Mouse (Mus musculus) heart, postnatal 0 days (tissue): Measurements from ENCODE around the gene Vmn1r91. TPM values are rescaled to one million over a fixed set of nuclear protein-coding genes. Genes with fewer than 3 reads are reported as not detected.
"Not testable (repeated sequence)": the region's sequence is repeated elsewhere in the genome, so short reads cannot be mapped to it uniquely, and the experiment has no call there.

Experiments used
- ATAC-seq: fragments of 200-750 bp; cut with Nextera tagmentation; 2 replicates; pipeline ENCODE4 v1.8.0; 2017; ENCODE audit warnings: low read depth, moderate number of reproducible peaks, moderate library complexity; ENCODE audit not compliant: insufficient read depth
- DNase-seq: peaks from one replicate; pipeline ENCODE4 v3.0.0-alpha.2; 2016; ENCODE audit warnings: low spot score
- H3K27ac ChIP-seq: fragments of 300-500 bp; sonication (generic); 2 replicates; pipeline ENCODE4 v1.5.1; 2014; ENCODE audit warnings: low read depth, mild to moderate bottlenecking
- H3K27me3 ChIP-seq: fragments of 300-500 bp; sonication (generic); 2 replicates; pipeline ENCODE4 v1.6.1; 2014; ENCODE audit warnings: low read length, mixed read lengths; ENCODE audit not compliant: control insufficient read depth, insufficient read depth
- H3K36me3 ChIP-seq: fragments of 300-500 bp; sonication (generic); replicated peaks from 2 replicates; pipeline ENCODE4 v1.6.1; 2014; ENCODE audit warnings: low read length, mixed read lengths; ENCODE audit not compliant: control insufficient read depth, insufficient read depth
- H3K4me1 ChIP-seq: fragments of 300-500 bp; sonication (generic); 2 replicates; pipeline ENCODE4 v1.6.1; 2014; ENCODE audit warnings: antibody characterized with exemption; ENCODE audit not compliant: control insufficient read depth, insufficient read depth
- H3K4me2 ChIP-seq: fragments of 300-500 bp; sonication (generic); 2 replicates; pipeline ENCODE4 v1.6.1; 2014; ENCODE audit warnings: low read depth, mild to moderate bottlenecking, low read length, moderate library complexity
- H3K4me3 ChIP-seq: fragments of 300-500 bp; sonication (generic); 2 replicates; pipeline ENCODE4 v1.5.1; 2014; ENCODE audit warnings: low read depth, low read length
- H3K9ac ChIP-seq: fragments of 300-500 bp; sonication (generic); replicated peaks from 2 replicates; pipeline ENCODE4 v1.6.1; 2014; ENCODE audit warnings: low read depth, low read length, mixed read lengths
- H3K9me3 ChIP-seq: fragments of 300-500 bp; sonication (generic); replicated peaks from 2 replicates; pipeline ENCODE4 v1.6.1; 2016; ENCODE audit warnings: low read length; ENCODE audit not compliant: control insufficient read depth
- WGBS: fragments of 180-500 bp; shearing (Covaris S2); extraction: QIAGEN DNeasy Blood & Tissue Kit; methylation state at CpG from one replicate; pipeline ENCODE4 v1.1.7; 2014; 5-methylcytosine and 5-hydroxymethylcytosine counted together
- polyA plus RNA-seq: library from polyadenylated mRNA; unstranded; fragments of >200 nt; fragmentation: Nextera tagmentation; extraction: Ambion mirVana; gene quantifications from 2 replicates; pipeline ENCODE4 v1.2.1, GENCODE M21; 2015
- total RNA-seq: library from RNA; depleted of rRNA; stranded (reverse); fragments of >200 nt; gene quantifications from 2 replicates; pipeline ENCODE4 v1.2.3, GENCODE M21; 2014; ENCODE audit warnings: low replicate concordance; rRNA removed

The Vmn1r91 gene
- total RNA-seq (not detected in 2 replicates), polyA plus RNA-seq (not detected in 2 replicates)

DNA sequence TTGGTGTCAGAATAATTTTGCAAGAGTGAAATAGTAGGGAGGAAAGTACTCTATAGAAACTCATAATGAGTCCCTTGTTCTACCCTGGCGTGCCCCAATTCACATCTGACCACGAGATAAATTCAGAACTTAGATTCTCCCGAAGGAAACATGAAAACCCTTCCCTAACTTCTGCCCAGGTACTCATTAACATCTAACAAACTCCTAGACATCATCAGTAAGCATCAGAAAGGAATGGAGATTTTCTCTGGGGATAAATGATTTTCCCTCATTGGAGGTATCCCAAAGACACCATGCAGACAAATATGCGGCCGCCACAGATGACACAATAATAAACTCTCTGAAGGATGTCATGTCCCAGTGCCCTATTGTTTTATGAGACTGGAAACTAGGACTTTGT lies at the start of gene Vmn1r91:
Vmn1r91 (plus strand) TSS at position 301 of the 400 bp plus-strand sequence.
- DNase-seq, ATAC-seq, H3K4me1 ChIP-seq, H3K27me3 ChIP-seq, H3K4me2 ChIP-seq, H3K9me3 ChIP-seq, H3K4me3 ChIP-seq, H3K9ac ChIP-seq, H3K27ac ChIP-seq, H3K36me3 ChIP-seq: not testable (repeated sequence)
- WGBS = 73% methylated on average over 5 of the region's 5 CpGs

DNA sequence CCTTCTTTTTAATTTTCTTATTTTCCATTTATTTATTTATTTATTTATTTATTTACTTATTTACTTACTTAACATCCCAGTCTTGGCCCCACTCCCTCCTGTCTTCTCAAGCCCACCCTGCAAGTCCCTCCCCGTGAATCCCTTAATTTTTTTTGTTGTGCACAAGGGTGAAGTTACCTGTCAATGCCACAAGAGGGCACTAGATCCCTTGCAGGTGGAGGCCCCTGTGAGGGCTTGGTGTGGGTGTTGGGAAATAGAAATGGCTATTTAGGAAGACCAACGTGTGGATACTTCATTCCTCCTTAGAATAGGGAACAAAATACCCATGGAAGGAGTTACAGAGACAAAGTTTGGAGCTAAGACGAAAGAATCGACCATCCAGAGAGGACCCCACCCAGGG lies 35.4 kb upstream of the Vmn1r91 start:
- not testable (repeated sequence) for H3K36me3 ChIP-seq, H3K9ac ChIP-seq, H3K4me2 ChIP-seq, H3K27ac ChIP-seq, DNase-seq, H3K4me3 ChIP-seq, ATAC-seq, H3K27me3 ChIP-seq, H3K9me3 ChIP-seq, H3K4me1 ChIP-seq
- 68% methylated on average over 4 of the region's 4 CpGs for WGBS

DNA sequence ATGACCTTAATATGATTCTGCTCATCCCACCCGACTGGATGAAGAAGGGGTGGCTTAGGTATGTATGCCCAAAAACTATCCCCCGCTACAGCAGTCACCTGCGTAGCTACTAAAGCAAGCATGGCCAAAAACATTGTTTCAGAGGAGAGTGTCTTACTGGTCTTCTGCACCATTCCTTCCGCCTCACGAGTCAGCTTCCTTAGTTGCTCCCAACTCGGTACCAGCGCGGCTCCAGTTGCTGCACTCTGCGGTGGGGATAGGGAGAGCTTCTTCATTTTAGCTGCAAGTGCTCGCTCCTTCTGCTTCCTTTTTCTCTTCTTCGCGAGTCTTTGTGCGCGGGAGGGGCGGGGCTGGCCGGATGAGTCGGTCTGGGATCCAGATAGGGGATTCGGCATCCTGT lies 21.4 kb upstream of the Vmn1r91 start:
- H3K27me3 ChIP-seq, H3K4me3 ChIP-seq, H3K36me3 ChIP-seq, H3K9ac ChIP-seq, H3K27ac ChIP-seq, H3K9me3 ChIP-seq, H3K4me2 ChIP-seq, ATAC-seq, H3K4me1 ChIP-seq, DNase-seq: not testable (repeated sequence)
- WGBS = 61% methylated on average over 18 of the region's 18 CpGs

DNA sequence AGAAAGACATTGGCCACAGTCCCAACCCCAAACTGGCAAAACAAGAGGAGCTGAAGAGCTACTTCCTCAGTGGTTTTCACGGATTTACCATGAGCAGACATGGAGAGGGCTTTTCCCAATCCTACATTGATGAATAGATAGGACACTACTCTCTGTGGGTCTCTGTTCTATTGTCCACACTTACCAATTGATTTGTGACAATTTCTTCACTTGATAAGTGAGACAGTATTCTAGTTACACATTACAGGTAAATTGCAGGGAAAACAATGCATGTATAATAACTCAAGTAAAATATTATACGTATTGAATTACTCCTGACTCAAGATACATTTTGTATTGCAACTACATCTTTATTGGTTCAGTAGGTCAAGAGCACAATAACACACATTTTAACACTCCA lies 23.0 kb downstream of the Vmn1r91 start, which contains the start of gene Gm16442:
Gm16442 (minus strand) TSS at position 101 of the 400 bp plus-strand sequence.
- not testable (repeated sequence) for H3K4me3 ChIP-seq, H3K27me3 ChIP-seq, H3K36me3 ChIP-seq, H3K9me3 ChIP-seq, H3K27ac ChIP-seq, H3K4me2 ChIP-seq, DNase-seq, H3K9ac ChIP-seq, H3K4me1 ChIP-seq, ATAC-seq
- WGBS = no CpG with 5 or more reads among the region's 2 CpGs

DNA sequence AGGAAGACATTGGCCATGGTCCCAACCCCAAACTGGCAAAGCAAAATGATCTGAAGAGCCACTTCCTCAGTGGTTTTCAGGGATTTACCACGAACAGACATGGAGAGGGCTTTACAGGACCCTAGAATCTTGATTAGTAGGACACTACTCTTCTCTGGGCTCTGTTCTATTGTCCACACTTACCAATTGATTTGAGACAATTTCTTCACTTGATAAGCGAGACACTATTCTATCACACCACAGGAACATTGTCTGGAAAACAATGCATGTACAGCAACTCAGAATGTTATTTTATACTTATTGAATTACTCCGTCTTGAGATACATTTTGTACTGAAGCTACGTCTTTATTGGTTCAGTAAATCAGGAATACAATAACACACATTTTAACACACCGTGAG lies 39.5 kb downstream of the Vmn1r91 start, which contains the start of gene Vmn1r93:
Vmn1r93 (minus strand) TSS at position 101 of the 400 bp plus-strand sequence.
- not testable (repeated sequence) for H3K27ac ChIP-seq, H3K9ac ChIP-seq, H3K9me3 ChIP-seq, DNase-seq, ATAC-seq, H3K36me3 ChIP-seq, H3K27me3 ChIP-seq, H3K4me1 ChIP-seq, H3K4me3 ChIP-seq, H3K4me2 ChIP-seq
- no CpG with 5 or more reads among the region's 5 CpGs for WGBS

Other genes starting within 250 kb of the Vmn1r91 start
- not detected in 2 replicates for gene Gm19345, start 247.7 kb upstream of the Vmn1r91 start, total RNA-seq
- gene Gm19345, start 247.7 kb upstream of the Vmn1r91 start, polyA plus RNA-seq = not detected in 2 replicates
- gene Ceacam16, start 238.4 kb upstream of the Vmn1r91 start, total RNA-seq = not detected in 2 replicates
- not detected in 2 replicates for gene Ceacam16, start 238.4 kb upstream of the Vmn1r91 start, polyA plus RNA-seq
- not detected in 2 replicates for gene Ceacam19, start 211.7 kb upstream of the Vmn1r91 start, total RNA-seq
- gene Ceacam19, start 211.7 kb upstream of the Vmn1r91 start, polyA plus RNA-seq = not detected in 2 replicates
- gene Pvr, start 178.5 kb upstream of the Vmn1r91 start, total RNA-seq = 25.8 and 26.1 TPM in 2 replicates
- 11.3 and 11.6 TPM in 2 replicates for gene Pvr, start 178.5 kb upstream of the Vmn1r91 start, polyA plus RNA-seq
- gene Igsf23, start 148.9 kb upstream of the Vmn1r91 start, total RNA-seq = 3.9 and 12.4 TPM in 2 replicates
- 3.6 and 4.1 TPM in 2 replicates for gene Igsf23, start 148.9 kb upstream of the Vmn1r91 start, polyA plus RNA-seq
- not detected in 2 replicates for gene Ceacam20, start 134.3 kb upstream of the Vmn1r91 start, total RNA-seq
- not detected in 2 replicates for gene Ceacam20, start 134.3 kb upstream of the Vmn1r91 start, polyA plus RNA-seq
- gene Nlrp9b, start 108.2 kb upstream of the Vmn1r91 start, total RNA-seq = not detected in 2 replicates
- not detected in 2 replicates for gene Nlrp9b, start 108.2 kb upstream of the Vmn1r91 start, polyA plus RNA-seq
- not detected in 2 replicates for gene Gm16442, start 22.9 kb downstream of the Vmn1r91 start, total RNA-seq
- not detected in 2 replicates for gene Gm16442, start 22.9 kb downstream of the Vmn1r91 start, polyA plus RNA-seq
- gene Vmn1r93, start 39.4 kb downstream of the Vmn1r91 start, total RNA-seq = not detected in 2 replicates
- not detected in 2 replicates for gene Vmn1r93, start 39.4 kb downstream of the Vmn1r91 start, polyA plus RNA-seq
- gene Vmn1r94, start 68.7 kb downstream of the Vmn1r91 start, total RNA-seq = not detected in 2 replicates
- gene Vmn1r94, start 68.7 kb downstream of the Vmn1r91 start, polyA plus RNA-seq = not detected in 2 replicates
- gene Vmn1r95, start 94.0 kb downstream of the Vmn1r91 start, total RNA-seq = not detected in 2 replicates
- gene Vmn1r95, start 94.0 kb downstream of the Vmn1r91 start, polyA plus RNA-seq = not detected in 2 replicates
- gene Gm6164, start 105.9 kb downstream of the Vmn1r91 start, total RNA-seq = not detected in 2 replicates
- not detected in 2 replicates for gene Gm6164, start 105.9 kb downstream of the Vmn1r91 start, polyA plus RNA-seq
- gene Gm4498, start 134.1 kb downstream of the Vmn1r91 start, total RNA-seq = not detected in 2 replicates
- gene Gm4498, start 134.1 kb downstream of the Vmn1r91 start, polyA plus RNA-seq = not detected in 2 replicates
- gene Gm5890, start 163.2 kb downstream of the Vmn1r91 start, total RNA-seq = not detected in 2 replicates
- gene Gm5890, start 163.2 kb downstream of the Vmn1r91 start, polyA plus RNA-seq = not detected in 2 replicates
- gene Gm4133, start 234.4 kb downstream of the Vmn1r91 start, total RNA-seq = not detected in 2 replicates
- not detected in 2 replicates for gene Gm4133, start 234.4 kb downstream of the Vmn1r91 start, polyA plus RNA-seq